Mouse (Mus musculus) 3T3-L1 (cell line): ENCODE results near the gene Gm10198.

ENCODE experiments used
- DNase-seq: peaks from one replicate; pipeline ENCODE4 v3.0.0-alpha.2; 2015; ENCODE audit warnings: low read depth, low spot score

The Gm10198 gene

GRCm38 (mm10) chr13:111592485-111592884, at the start of gene Gm10198:
Gene Gm10198 (plus strand): TSS chr13:111592785.
- DNase-seq = no peak

GRCm38 (mm10) chr13:111545286-111545685, 47.3 kb upstream of the Gm10198 start:
- DNase-seq = peak; percentile 80

- DNase-seq = no peak
These were observed 39.8 kb upstream of the Gm10198 start for GRCm38 (mm10) chr13:111552769-111553168.

GRCm38 (mm10) chr13:111553182-111553581, 39.4 kb upstream of the Gm10198 start:
- DNase-seq = no peak

GRCm38 (mm10) chr13:111553941-111554340, 38.6 kb upstream of the Gm10198 start:
- DNase-seq = no peak

- DNase-seq = no peak
These were observed 37.3 kb upstream of the Gm10198 start for GRCm38 (mm10) chr13:111555333-111555732.

- no peak for DNase-seq
These were observed 36.2 kb upstream of the Gm10198 start for GRCm38 (mm10) chr13:111556375-111556774.

- no peak for DNase-seq
These were observed 32.4 kb upstream of the Gm10198 start for GRCm38 (mm10) chr13:111560152-111560551.

- no peak for DNase-seq
These were observed 30.0 kb upstream of the Gm10198 start for GRCm38 (mm10) chr13:111562595-111562994.

- DNase-seq = peak; percentile 13
These were observed 18.4 kb upstream of the Gm10198 start for GRCm38 (mm10) chr13:111574196-111574595.

- no peak for DNase-seq
These were observed 15.4 kb upstream of the Gm10198 start for GRCm38 (mm10) chr13:111577177-111577576.

- DNase-seq = no peak
These were observed 12.5 kb upstream of the Gm10198 start for GRCm38 (mm10) chr13:111580054-111580453.

GRCm38 (mm10) chr13:111598111-111598510, 5.5 kb downstream of the Gm10198 start:
- no peak for DNase-seq

- no peak for DNase-seq
These were observed 8.8 kb downstream of the Gm10198 start for GRCm38 (mm10) chr13:111601383-111601782.

- no peak for DNase-seq
These were observed 12.2 kb downstream of the Gm10198 start for GRCm38 (mm10) chr13:111604826-111605225.

- DNase-seq = no peak
These were observed 23.9 kb downstream of the Gm10198 start for GRCm38 (mm10) chr13:111616168-111617125.

GRCm38 (mm10) chr13:111620433-111620832, 27.8 kb downstream of the Gm10198 start:
- no peak for DNase-seq

- no peak for DNase-seq
These were observed 29.8 kb downstream of the Gm10198 start for GRCm38 (mm10) chr13:111622425-111622824.

- DNase-seq = no peak
These were observed 30.5 kb downstream of the Gm10198 start for GRCm38 (mm10) chr13:111623112-111623511.

GRCm38 (mm10) chr13:111624115-111624514, 31.5 kb downstream of the Gm10198 start:
- DNase-seq = peak; percentile 11

GRCm38 (mm10) chr13:111634163-111635160, 41.9 kb downstream of the Gm10198 start:
- no peak for DNase-seq

- DNase-seq = no peak
These were observed 47.7 kb downstream of the Gm10198 start for GRCm38 (mm10) chr13:111640319-111640718.
